Mouse (Mus musculus) stomach, postnatal 0 days (tissue): Measurements from ENCODE around the gene Fkbp5.

Source experiments
- CTCF ChIP-seq: IDR thresholded peaks from 2 replicates; pipeline ENCODE4 v1.5.1; 2016; ENCODE audit warnings: antibody characterized with exemption, low read depth, mild to moderate bottlenecking, moderate library complexity
- EP300 ChIP-seq: optimal IDR thresholded peaks from 2 replicates; pipeline ENCODE3; 2016; ENCODE audit warnings: antibody characterized with exemption

DNA sequence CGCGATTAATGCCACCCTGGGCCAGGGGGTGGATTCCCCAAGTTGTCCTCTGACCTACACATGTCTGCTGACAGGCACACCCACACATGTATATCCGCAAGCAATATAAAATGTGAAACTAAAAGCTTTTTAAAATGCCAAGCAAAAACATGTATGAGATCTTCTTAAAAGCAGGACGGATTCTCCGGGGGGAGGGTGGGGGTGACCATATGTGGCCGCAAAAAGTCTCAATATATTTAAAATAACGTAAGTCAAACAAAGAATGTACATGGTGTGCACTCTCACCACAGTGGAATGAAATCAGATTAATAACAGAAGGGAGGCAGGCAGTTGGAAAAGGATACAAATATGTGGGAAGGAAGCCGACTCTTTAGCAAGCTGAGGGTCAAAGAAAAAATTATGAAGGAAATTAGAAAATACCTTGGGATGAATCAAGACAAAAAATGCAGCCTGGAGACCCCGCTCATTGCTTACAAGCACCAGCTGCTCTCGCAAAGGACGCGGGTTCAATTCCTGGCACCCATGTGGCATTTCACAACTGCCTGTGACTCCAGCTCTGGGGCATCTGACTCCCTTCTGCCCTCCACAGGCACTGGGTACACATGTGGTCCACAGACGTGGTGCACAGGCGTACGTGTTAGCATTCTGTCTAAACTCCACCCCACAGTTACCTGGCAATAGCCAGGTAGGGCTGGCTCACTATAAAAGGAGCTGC is 123.1 kb downstream of the Fkbp5 start:
- TF ChIP-seq CTCF (no peak), EP300 (no peak)
